Mouse (Mus musculus) CH12.LX (cell line): ENCODE data around the gene Fbxo10. TPM values are rescaled to one million over a fixed set of nuclear protein-coding genes. Genes with fewer than 3 reads are reported as not detected.

Source experiments
- DNase-seq: peaks from one replicate; pipeline ENCODE4 v3.0.0-alpha.2; 2013; ENCODE audit errors: extremely low read depth
- H3K27ac ChIP-seq: 2 replicates; pipeline ENCODE4 v1.5.1; 2012; ENCODE audit warnings: low read depth, mild to moderate bottlenecking, control low read depth, moderate library complexity; ENCODE audit not compliant: insufficient read depth
- H3K27me3 ChIP-seq: replicated peaks from 2 replicates; pipeline ENCODE3; 2012; ENCODE audit warnings: inconsistent platforms
- H3K36me3 ChIP-seq, 2 experiments: replicated peaks in 1 of 2; 2 replicates each; pipeline versions ENCODE3 to v1.6.1; 2012; ENCODE audit warnings: inconsistent platforms in 1 of 2, low read length in 1 of 2, mild to moderate bottlenecking in 1 of 2, mixed read lengths in 1 of 2, moderate library complexity in 1 of 2; ENCODE audit not compliant: control insufficient read depth in 1 of 2, insufficient read depth in 1 of 2
- H3K4me1 ChIP-seq, 2 experiments: 2 replicates each; pipeline ENCODE4 v1.6.1; 2012; ENCODE audit warnings: inconsistent platforms in 1 of 2, moderate library complexity in 1 of 2; ENCODE audit not compliant: insufficient read depth in 2 of 2, control insufficient read depth in 1 of 2
- H3K4me2 ChIP-seq: 2 replicates; pipeline ENCODE4 v1.6.1; 2012; ENCODE audit warnings: low read depth, mild to moderate bottlenecking, control low read depth; ENCODE audit not compliant: poor library complexity, insufficient read depth, severe bottlenecking
- H3K4me3 ChIP-seq, 3 experiments: fragments of 150-350 bp in 1 of 3; sonication (generic) in 1 of 3; replicated peaks in 1 of 3; 2 replicates each; pipeline versions ENCODE3 to v1.5.1; 2011 to 2012; ENCODE audit warnings: low read depth in 2 of 3, low read length in 2 of 3, mild to moderate bottlenecking in 2 of 3, moderate library complexity in 2 of 3, control low read depth in 1 of 3, improper control_type of control experiment in 1 of 3, inconsistent platforms in 1 of 3, mixed read lengths in 1 of 3; ENCODE audit not compliant: poor library complexity in 1 of 3
- H3K79me2 ChIP-seq: replicated peaks from 2 replicates; pipeline ENCODE4 v1.6.1; 2012; ENCODE audit warnings: mild to moderate bottlenecking, moderate library complexity; ENCODE audit not compliant: control insufficient read depth, poor library complexity, insufficient read depth, severe bottlenecking; ENCODE audit errors: extremely low read depth
- H3K9ac ChIP-seq: 2 replicates; pipeline ENCODE4 v1.6.1; 2012; ENCODE audit warnings: low read depth, mild to moderate bottlenecking, control low read depth, moderate library complexity; ENCODE audit not compliant: insufficient read depth
- H3K9me3 ChIP-seq: replicated peaks from 2 replicates; pipeline ENCODE3; 2012; ENCODE audit warnings: low read length, inconsistent platforms, mixed read lengths
- CTCF ChIP-seq, 2 experiments: IDR thresholded peaks in 1 of 2; conservative IDR thresholded peaks in 1 of 2; 2 replicates each; pipeline ENCODE4 v1.5.1; 2011 to 2012; ENCODE audit warnings: low read depth in 2 of 2, low read length in 2 of 2, improper control_type of control experiment in 1 of 2, inconsistent platforms in 1 of 2, mild to moderate bottlenecking in 1 of 2, moderate library complexity in 1 of 2
- ELF1 ChIP-seq: IDR thresholded peaks from 2 replicates; pipeline ENCODE4 v1.6.1; 2014; ENCODE audit warnings: low read depth, mild to moderate bottlenecking, inconsistent platforms, low read length, improper control_type of control experiment
- EP300 ChIP-seq: IDR thresholded peaks from 2 replicates; pipeline ENCODE4 v1.6.1; 2011; ENCODE audit warnings: low read length, improper control_type of control experiment
- ETS1 ChIP-seq: conservative IDR thresholded peaks from 2 replicates; pipeline ENCODE4 v1.6.1; 2012; ENCODE audit warnings: low read depth, mild to moderate bottlenecking, inconsistent platforms, low read length, improper control_type of control experiment, moderate library complexity
- MAFK ChIP-seq: IDR thresholded peaks from 2 replicates; pipeline ENCODE4 v1.6.1; 2011; ENCODE audit warnings: low read length, improper control_type of control experiment; ENCODE audit not compliant: insufficient replicate concordance
- MAX ChIP-seq: IDR thresholded peaks from 2 replicates; pipeline ENCODE4 v1.6.1; 2011; ENCODE audit warnings: low read length, improper control_type of control experiment
- MAZ ChIP-seq: IDR thresholded peaks from 2 replicates; pipeline ENCODE4 v1.6.1; 2012; ENCODE audit warnings: low read depth, mild to moderate bottlenecking, inconsistent platforms, low read length, improper control_type of control experiment, moderate library complexity
- MEF2A ChIP-seq: IDR thresholded peaks from 2 replicates; pipeline ENCODE4 v1.6.1; 2014; ENCODE audit warnings: low read depth, mild to moderate bottlenecking, inconsistent platforms, low read length, improper control_type of control experiment, borderline replicate concordance
- NELFE ChIP-seq: IDR thresholded peaks from 2 replicates; pipeline ENCODE4 v1.6.1; 2011; ENCODE audit warnings: low read depth, low read length, improper control_type of control experiment
- NRF1 ChIP-seq: IDR thresholded peaks from 2 replicates; pipeline ENCODE4 v1.6.1; 2014; ENCODE audit warnings: low read depth, mild to moderate bottlenecking, inconsistent platforms, low read length, improper control_type of control experiment, moderate library complexity
- PAX5 ChIP-seq: IDR thresholded peaks from 2 replicates; pipeline ENCODE4 v1.6.1; 2012; ENCODE audit warnings: low read length, inconsistent platforms, mixed read lengths
- POLR2A ChIP-seq: IDR thresholded peaks from 2 replicates; pipeline ENCODE4 v1.6.1; 2011; ENCODE audit warnings: low read depth, mild to moderate bottlenecking, improper control_type of control experiment, low read length
- POLR2AphosphoS2 ChIP-seq: IDR thresholded peaks from 2 replicates; pipeline ENCODE4 v1.6.1; 2011; ENCODE audit warnings: low read depth, low read length, improper control_type of control experiment
- RAD21 ChIP-seq: IDR thresholded peaks from 2 replicates; pipeline ENCODE4 v1.6.1; 2011; ENCODE audit warnings: low read depth, mild to moderate bottlenecking, low read length, improper control_type of control experiment, moderate library complexity
- RCOR1 ChIP-seq: conservative IDR thresholded peaks from 2 replicates; pipeline ENCODE4 v1.6.1; 2012; ENCODE audit warnings: low read depth, mild to moderate bottlenecking, inconsistent platforms, low read length, improper control_type of control experiment
- SMC3 ChIP-seq: IDR thresholded peaks from 2 replicates; pipeline ENCODE4 v1.6.1; 2011; ENCODE audit warnings: low read depth, low read length, improper control_type of control experiment
- TCF12 ChIP-seq: IDR thresholded peaks from 2 replicates; pipeline ENCODE4 v1.6.1; 2014; ENCODE audit warnings: low read depth, mild to moderate bottlenecking, inconsistent platforms, low read length, improper control_type of control experiment
- USF1 ChIP-seq: IDR thresholded peaks from 2 replicates; pipeline ENCODE4 v1.6.1; 2014; ENCODE audit warnings: low read depth, mild to moderate bottlenecking, inconsistent platforms, low read length, improper control_type of control experiment
- ZC3H11A ChIP-seq: IDR thresholded peaks from 2 replicates; pipeline ENCODE4 v1.6.1; 2012; ENCODE audit warnings: low read depth, mild to moderate bottlenecking, inconsistent platforms, low read length, improper control_type of control experiment
- ZMIZ1 ChIP-seq: IDR thresholded peaks from 2 replicates; pipeline ENCODE4 v1.6.1; 2012; ENCODE audit warnings: low read depth, mild to moderate bottlenecking, inconsistent platforms, low read length, improper control_type of control experiment
- ZNF384 ChIP-seq: IDR thresholded peaks from 2 replicates; pipeline ENCODE4 v1.6.1; 2012; ENCODE audit warnings: low read depth, low read length, improper control_type of control experiment, inconsistent platforms
- dilution Hi-C: fragments of 300-500 bp; cut with MboI; formaldehyde crosslinking; loops from 2 replicates; pipeline ENCODE4 v1.14.3; 2020; ENCODE audit warnings: low sequenced_read_pairs; ENCODE audit not compliant: extremely low pct_unique_long_range_greater_than_20kb, extremely low pct_ligation_motif_present
- in situ Hi-C: fragments of 300-500 bp; cut with MboI; formaldehyde crosslinking; loops from 3 replicates; pipeline ENCODE4 v1.14.3; 2019; ENCODE audit warnings: low sequenced_read_pairs, low pct_ligation_motif_present, low pct_unique_long_range_greater_than_20kb, mixed read lengths
- polyA plus RNA-seq: library from polyadenylated mRNA; unstranded; fragments of >175 nt; gene quantifications from 2 replicates; pipeline ENCODE4 v1.2.1, GENCODE M21; 2012; ENCODE audit warnings: low read depth; ENCODE audit not compliant: insufficient read length
- total RNA-seq, 2 experiments: library from RNA; depleted of rRNA; stranded (reverse); fragments of 300-350 nt in 1 of 2; fragments of >200 nt in 1 of 2; gene quantifications; 2 replicates each; pipeline ENCODE4 v1.2.3; 2012 to 2014

The Fbxo10 gene
- total and polyA plus RNA-seq, 3 experiments = 0.39 to 1.4 (median 0.64) TPM

DNA sequence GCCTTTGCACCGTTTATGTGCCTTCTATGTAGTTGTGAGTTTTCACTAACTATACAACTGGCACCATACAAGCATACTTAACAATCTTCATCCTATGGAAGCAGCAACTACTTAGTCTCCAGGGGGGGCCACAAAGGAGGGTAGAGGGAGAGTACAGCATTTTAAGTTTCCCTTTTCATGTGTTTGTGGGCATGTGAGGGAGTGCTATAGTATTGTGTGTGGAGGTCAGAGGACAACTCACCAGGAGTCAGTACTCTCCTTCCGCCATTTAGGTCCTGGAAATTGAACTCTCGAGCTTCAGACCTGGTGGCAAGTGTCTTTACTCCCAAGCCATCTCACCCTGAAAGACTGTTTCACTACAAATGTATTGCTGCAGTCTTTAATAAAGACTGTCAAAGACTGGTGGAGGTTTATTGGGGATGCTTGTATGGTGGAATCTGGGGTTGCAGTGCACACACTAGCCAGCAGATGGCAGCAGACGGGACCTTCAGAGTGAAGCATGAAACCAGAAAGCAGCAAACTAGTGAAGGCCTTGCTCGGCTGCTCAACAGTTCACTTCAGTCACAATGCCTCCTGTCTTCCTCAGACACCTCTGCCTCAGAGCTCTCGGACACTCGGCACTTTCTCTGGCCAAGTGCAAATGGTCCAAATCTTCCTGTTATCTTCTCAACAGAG is 12.9 kb upstream of the Fbxo10 start:
- H3K27ac ChIP-seq = no peak overlapping the region
- DNase-seq = peak; percentile 79
- H3K4me2 ChIP-seq = no peak overlapping the region
- no peaks in the 10 kb centered on the region for H3K27me3 ChIP-seq
- in situ Hi-C loops = no loop called here
- peaks cover 3 to 20% of the 10 kb centered on the region in 2 experiments for H3K36me3 ChIP-seq
- H3K4me1 ChIP-seq = peaks cover 0 to 3% of the 10 kb centered on the region in 2 experiments; a peak in 2 of 4 replicates
- TF ChIP-seq MAZ = no peak
- no peak for TF ChIP-seq POLR2A
- TF ChIP-seq EP300 = no peak
- peak; percentile 62 for TF ChIP-seq RAD21
- no peak for TF ChIP-seq NELFE
- TF ChIP-seq ELF1 = no peak
- no peak for TF ChIP-seq TCF12
- TF ChIP-seq USF1 = no peak
- TF ChIP-seq MAX = no peak
- no peak for TF ChIP-seq MEF2A
- no peak for TF ChIP-seq POLR2AphosphoS2
- no peak for TF ChIP-seq ZC3H11A
- no peak for TF ChIP-seq ZNF384
- TF ChIP-seq RCOR1 = no peak
- TF ChIP-seq ETS1 = no peak
- peak; percentile 87 to 99 for TF ChIP-seq CTCF (conservative IDR thresholded peaks at IDR 0.05 in 1 of 2, IDR thresholded peaks at IDR 0.05 in 1 of 2; ENCODE audit: low read depth in 2 of 2, low read length in 2 of 2)
- peak; percentile 84 for TF ChIP-seq SMC3
- H3K9ac ChIP-seq = no peak overlapping the region
- no peak overlapping the region for H3K4me3 ChIP-seq
- H3K79me2 ChIP-seq = 0 out of 2 replicates have a peak, but pooled peaks cover 2% of the 10 kb centered on the region
- H3K9me3 ChIP-seq = no peaks in the 10 kb centered on the region
- dilution Hi-C loops = no loop called here

DNA sequence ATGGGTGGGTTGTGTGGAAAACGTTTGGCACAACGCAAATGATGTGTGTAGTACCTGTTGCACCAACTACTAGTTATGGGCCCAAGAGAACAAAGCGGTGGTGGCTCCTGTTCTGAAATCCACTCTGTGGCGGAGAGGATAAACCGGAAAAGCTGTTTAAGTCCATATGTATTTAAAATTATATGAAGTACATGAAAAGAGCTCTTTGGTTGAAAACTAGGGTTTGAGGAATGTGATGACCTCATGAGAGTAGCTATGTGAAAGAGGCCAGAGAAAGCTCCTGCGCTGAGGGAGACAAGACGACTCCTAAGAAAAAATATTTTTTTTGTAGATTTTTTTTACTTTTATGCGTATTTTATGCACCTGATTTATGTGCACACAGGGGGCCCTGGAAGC is 489 bp upstream of the Fbxo10 start:
- Histone ChIP-seq H3K9me3 (no peaks in the 10 kb centered on the region), H3K4me3 (peak overlapping the region; percentile 51 to 67 (median 58)), H3K9ac (peak overlapping the region; percentile 48; the same call in 1 of the 2 replicates), H3K27ac (no peak overlapping the region), H3K4me2 (peak overlapping the region; percentile 52), H3K4me1 (peaks cover 6 to 8% of the 10 kb centered on the region in 2 experiments), H3K36me3 (no peaks in the 10 kb centered on the region), H3K79me2 (no peaks in the 10 kb centered on the region), H3K27me3 (peaks cover 9% of the 10 kb centered on the region)
- DNase-seq = no peak
- dilution Hi-C loops (no loop called here), in situ Hi-C loops (no loop called here)
- TF ChIP-seq USF1 (no peak), RAD21 (peak; percentile 5; the same call in 1 of the 2 replicates), ZMIZ1 (no peak), PAX5 (no peak), ZNF384 (0 out of 2 replicates have a peak, but pooled peaks have one; percentile 14), MAFK (no peak), NRF1 (no peak)
